Mouse (Mus musculus): ENCODE results near the gene Rad51.

Gene Rad51

DNA sequence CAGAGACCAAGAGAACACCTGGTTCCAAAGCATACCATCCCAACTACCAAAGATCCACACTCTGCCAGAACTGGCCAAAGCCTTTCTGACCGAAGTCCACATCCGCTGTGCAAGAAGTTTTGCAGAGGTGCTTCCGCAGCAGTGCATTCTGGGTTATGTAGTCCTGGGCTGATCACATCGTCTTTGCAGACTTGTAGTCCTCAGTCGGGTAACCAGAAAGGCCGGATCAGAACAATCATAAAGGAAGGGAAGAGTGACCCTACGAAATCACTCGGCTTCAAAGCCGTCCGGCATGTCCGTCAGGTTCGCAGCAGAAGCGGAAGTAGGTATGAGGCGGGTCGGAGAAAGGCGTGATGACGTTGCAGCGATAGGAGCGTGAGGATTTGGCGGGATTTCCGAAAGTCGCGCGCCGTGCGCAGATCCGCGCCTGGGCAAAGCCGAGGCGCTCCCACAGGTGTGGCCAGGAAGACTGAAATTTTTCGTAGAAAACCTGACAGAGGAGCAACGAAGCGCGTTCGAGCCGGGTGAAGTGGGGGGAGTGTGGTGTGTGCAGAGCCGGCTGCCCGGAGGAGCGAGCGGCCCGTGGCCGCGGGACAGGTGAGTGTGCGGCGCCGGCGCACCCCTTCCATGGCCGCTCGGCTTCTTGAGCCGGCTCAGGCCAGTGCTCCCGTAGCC, at the start of gene Rad51:
Gene Rad51 (plus strand): TSS at position 356 of the 675 bp plus-strand sequence.
- DNase-seq (ENCODE audit: low spot score in 2 of 2): peak; percentile 80 to 85

DNA sequence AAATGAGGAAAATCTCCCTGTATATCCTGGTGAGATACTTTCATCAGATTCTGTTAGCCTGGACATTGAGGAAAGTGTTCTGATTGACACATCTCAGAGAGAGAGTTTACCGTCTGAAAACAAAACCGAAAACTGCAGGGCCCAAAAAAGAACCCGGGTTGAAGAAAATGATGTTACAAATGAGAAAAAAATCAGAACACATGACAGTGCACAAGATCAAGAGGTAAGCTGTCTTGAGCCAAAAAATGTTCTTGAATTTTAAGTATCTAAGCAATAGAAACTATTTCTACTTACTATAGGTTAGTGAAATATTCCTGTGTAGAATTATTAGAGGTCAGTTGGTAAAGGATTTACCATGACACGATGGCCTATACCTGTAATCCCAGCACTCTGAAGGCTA, 40.2 kb upstream of the Rad51 start:
- DNase-seq (ENCODE audit: low spot score in 2 of 2): no peak

DNA sequence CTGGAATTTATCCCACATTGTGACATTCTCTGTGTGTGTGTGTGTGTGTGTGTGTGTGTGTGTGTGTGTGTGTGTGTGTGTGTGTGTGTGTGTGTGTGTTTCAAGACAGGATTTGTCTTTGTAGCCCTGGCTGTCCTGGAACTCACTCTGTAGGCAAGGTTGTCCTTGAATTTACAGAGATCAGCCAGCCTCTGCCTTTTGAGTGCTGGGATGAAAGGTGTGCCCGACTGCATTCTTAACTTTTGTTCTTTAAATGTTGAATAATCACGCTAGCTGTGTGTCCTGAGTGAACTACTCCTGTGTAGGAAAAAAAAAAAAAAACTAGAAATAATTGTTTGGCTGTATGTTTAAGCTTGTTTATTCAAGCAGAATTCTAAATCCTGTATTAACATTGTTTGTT, 26.4 kb upstream of the Rad51 start:
- DNase-seq (ENCODE audit: low spot score in 2 of 2): no peak

DNA sequence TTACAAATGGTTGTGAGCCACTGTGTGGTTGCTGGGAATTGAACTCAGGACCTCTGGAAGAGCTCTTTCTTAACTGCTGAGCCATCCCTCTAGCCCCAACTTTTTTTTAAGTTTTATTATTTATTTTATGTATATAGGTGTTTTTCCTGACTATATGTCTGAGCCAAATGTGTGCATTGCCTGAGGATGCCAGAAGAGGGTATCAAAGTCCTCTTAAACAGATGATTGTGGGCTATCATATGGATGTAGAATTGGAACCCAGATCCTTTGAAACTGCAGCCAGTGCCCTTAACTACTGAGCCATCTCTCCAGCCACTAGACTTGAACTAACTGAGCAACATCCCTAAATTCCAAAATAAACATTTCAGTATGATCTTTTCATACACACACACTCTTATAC, 11.0 kb upstream of the Rad51 start:
- DNase-seq (ENCODE audit: low spot score in 2 of 2): no peak

DNA sequence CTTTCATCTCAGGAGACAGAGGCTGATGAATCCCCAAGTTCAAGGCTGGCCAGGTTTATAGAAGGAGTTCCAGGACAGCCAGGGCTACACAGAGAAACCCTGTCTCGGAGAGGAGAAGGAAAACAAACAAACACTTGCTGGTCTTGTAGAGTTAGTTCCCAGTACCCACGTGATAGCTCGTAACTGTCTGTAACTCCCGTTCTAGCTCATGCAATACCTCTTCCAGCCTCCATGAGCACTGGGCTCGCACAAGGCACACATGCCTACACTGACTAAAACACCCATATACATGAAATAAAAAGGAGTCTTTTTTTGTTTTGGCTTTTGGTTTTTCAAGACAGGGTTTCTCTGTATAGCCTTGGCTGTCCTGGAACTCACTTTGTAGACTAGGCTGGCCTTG, 6.0 kb upstream of the Rad51 start:
- DNase-seq (ENCODE audit: low spot score in 2 of 2): no peak

DNA sequence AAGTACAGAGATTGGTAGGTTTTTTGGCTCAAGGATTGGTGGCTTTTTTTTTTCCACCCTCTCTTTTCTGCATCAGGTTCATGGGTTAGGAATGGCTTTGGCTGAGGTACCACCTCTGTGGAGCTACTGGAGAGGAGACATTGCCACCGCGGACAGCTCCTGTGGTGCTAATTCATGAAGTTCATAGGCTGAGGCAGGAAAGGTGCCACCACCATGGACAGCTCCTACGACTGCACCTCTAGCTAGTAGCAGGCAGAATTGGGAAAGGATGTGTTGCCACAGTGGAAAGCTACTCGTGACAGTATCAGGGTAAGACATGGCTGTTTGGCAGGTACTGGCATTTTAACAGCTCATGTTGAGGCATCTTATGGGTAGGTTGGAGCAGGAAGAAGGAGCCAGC, 4.0 kb upstream of the Rad51 start:
- no peak for DNase-seq (ENCODE audit: low spot score in 2 of 2)

DNA sequence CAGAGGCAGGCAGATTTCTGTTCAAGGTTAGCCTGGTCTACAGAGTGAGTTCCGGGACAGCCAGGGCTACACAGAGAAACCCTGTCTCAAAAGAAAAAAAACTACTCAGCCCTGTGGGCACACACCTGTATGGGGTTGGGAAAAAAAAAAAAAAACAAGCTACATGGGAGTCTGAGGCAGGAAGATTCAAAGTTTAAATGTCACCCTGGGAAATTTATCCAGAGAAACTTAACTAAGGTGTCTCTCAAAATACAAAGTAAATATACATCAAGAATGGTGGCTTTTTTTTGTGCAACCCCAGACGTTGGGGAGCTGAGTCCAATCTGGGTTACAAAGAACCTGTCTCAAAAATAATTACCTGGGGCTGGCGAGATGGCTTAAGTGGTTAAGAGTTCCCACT, 1.5 kb upstream of the Rad51 start:
- no peak for DNase-seq (ENCODE audit: low spot score in 2 of 2)

DNA sequence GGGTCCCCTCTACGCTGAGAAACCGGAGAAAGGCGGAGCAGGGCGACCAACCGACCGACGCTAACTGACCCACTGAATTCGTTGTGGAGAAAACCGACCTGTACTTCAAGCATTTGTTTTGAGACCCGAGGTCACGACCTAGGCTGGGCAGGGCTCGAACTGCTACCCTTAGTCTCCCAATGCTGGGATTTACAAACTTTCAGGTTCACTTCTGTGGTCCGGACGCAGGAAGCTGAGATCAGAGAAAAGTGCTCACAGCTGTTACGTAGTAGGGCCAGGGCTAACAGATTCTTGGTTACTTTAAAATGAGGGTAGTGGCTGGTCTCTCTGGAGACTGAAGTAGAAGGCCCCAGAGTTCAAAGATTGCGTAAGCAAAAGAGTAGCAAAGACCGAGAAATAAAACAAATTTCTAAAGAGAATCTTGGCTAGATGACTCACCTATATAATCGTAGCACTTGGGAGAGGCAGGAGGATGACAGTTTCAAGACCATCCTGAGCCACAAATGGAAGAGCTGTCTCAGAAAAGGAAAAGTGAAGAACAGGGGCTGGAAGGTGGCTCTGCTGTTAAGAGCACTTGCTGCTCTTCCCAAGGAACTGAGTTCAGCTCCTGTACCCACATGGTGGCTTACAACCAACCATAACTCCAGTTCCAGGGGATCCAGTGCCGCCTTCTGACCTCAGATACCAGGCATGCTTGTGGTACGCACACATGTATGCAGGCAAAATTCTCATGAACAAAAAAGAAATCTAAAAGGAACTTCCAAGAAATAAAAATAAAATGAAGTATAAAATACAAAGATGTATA, 730 bp downstream of the Rad51 start:
- no peak for DNase-seq (ENCODE audit: low spot score in 2 of 2)

DNA sequence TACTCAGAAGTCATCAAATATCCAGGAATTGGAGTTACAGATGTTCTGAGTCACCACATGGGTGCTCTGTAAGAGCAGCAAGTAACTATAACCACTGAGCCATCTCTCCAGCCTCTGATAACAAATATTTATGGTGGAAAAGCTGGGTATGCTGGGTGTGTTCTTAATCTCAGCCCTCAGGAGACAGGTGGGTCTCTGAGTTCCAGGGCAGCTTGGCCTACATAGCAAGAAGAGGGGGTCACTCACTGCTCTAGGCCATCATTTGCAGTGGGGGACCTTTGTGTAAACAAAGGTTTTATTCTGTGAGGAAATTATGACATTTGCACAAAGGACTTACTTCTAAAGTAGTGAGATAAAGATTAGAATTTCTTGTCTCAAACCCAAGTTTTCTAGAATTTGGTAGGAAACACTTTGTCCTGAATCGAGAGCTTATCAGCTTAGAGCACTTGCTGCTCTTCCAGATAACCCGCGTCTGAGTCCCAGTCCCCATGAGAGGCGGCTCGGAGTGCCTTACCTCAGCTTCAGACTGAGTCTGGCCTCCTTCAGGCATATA, 23.8 kb downstream of the Rad51 start:
- no peak for DNase-seq (ENCODE audit: low spot score in 2 of 2)

DNA sequence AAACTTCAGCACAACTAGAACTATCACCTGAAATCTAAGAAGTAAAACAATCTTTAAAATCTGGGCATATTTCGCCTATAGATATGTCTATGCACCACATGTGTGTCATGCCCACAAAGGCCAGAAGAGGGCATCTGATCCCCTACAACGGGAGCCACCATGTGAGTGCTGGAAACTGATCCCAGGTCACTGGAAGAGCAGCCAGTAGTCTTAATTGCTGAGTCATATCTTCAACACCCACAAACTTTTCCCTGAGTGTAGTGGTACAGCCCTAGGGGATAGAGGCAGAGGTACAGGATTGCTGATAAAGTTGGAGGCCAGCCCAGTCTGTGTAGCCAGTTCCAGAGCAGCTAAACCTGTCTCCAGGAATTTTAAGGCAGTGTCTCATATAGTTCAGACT, 32.6 kb downstream of the Rad51 start:
- no peak for DNase-seq (ENCODE audit: low spot score in 2 of 2)

DNA sequence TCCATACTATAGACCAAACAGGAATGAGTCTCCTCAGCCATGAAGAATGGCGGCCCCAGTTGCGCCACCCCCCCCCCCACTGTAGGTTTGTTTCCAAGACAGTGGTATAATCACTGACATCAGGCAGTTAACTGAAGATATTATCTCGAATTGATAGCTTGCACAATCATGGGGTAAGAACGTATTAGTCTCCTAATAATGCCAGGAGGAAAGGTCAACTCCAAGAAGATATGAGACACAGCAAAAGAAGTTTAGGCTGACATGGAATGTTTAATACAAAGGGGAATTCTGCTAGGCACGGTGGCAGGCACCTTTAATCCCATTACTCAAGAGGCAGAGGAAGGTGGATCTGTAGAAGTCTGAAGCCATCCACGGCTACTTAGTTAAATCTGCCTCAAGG, 33.8 kb downstream of the Rad51 start:
- no peak for DNase-seq (ENCODE audit: low spot score in 2 of 2)

DNA sequence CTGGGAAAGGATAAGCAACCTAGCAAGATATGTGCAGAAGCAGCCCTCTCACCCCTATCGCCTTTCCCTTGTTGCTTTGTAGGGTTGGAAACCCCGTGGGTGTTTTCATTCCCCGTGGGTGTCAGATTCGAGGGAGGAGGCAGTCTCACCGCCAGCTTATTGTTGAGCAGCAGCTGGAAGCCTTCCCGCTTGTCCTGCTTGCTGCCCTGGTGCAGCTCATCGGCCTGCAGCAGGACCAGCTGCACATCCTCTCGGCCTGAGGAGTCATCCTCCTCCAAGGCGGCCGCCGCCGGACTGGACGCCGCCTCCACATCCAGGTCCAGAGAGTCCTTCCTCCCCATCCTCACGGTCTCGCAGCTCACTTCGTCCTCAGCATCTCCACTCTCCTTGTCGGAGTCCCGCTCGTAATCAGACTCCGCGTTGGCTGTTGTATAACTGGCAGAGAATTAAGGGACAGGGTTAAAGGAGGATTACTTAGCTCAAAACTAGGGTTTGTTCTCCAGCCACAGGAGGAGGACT, 34.6 kb downstream of the Rad51 start:
- DNase-seq (ENCODE audit: low spot score in 2 of 2): no peak

DNA sequence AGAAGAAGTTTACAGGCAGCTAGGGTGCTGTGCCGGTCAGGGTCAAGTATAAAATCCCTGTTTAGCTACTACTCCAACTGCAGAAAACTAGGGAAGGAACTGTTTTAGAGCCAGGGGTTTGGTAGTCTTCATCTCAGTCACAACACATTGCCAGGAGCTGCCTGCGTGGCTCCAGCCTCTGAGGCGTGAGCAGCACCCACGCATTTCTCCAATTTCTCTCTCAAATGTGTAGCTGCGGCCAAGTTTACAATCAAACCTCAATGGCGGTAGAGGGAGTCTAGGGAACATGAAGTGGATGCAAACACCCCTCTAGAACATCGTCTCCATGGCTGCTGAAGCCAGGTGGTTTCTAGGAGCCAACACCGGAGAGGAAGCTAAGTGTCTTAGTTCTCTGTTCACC, 35.2 kb downstream of the Rad51 start:
- DNase-seq (ENCODE audit: low spot score in 2 of 2): no peak

DNA sequence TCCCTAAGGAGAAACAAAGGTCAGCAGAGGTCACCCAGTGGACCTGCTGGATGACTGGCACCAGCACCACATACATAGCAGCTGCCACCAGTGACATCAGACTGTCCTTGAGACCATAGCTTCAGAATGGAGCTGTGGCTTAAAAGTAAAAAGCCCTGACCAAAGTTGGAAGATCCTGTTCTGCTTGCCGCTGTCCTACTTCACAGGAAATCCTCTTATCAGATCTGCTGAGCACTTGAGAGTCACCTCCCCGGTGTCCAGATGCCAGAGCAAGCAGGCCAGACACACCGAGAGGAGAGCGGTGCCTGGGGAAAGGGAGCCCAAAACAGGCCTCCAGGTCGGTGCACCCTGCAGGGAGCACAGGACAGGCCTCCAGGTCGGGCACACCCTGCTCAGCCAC, 39.7 kb downstream of the Rad51 start:
- DNase-seq (ENCODE audit: low spot score in 2 of 2): no peak

DNA sequence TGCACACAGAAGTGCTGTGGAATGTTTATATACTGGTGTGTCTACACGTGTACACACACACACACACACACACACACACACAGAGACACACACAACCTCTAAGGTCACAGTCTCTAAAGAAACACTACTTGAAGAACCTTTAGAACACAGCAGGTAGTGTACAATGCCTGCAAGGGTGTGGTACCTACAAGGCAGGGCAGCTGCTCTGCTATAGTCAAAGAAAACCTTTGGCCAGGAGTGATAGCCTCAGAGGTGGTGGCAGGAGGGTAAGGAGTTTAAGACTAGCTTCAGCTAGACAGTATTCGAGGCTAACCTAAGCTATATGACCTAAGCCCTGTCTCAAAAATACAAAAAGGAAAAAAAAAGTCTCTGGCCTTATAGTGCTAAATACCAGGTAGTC, 42.1 kb downstream of the Rad51 start:
- no peak for DNase-seq (ENCODE audit: low spot score in 2 of 2)

DNA sequence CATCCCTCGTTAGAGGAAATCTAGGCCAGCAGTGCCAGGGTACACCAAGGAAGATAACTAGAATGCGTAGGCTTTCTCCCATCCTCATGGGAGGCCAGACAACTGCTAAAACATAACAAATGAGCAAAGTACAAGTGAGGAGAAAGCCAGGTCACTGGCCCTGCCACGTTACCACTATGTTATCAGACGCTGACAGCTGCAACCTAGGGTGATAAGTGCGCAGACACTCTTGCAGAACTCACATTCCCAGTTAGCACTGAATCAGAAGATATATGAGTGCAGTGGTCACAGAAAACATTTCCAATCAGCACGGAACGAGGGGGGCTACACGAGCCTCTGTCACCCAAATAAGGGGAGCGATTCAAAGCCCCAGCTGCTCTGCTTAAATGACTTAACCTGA, 42.8 kb downstream of the Rad51 start:
- DNase-seq (ENCODE audit: low spot score in 2 of 2): no peak

DNA sequence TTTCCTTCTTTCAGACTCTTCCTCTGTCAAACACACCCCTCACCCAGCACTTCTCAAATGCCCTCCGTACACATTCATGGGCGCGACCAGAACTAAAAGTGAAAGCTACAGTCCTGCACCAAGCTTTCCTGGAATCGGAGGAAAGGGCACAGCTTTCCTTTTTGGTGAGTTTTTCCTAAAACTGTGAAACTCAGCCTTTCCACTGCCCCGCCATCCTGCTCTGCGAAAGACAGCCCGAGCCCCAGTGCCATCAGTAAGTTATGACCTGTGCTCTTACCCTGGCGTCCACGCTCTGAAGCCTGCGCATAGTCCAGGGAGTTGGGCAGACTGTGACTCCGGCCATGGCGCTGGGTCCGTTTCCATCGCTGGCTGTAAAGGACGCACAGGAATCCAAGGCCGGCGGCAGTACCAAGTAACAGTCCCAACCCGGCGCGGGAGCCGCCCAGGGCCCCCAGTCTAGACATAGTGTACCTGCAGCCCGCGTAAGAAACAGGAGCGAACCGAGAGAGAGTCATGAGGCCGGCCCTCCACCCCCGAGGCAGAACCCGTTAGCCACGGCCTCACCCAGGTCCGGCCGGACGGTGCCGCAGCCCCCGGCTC, 43.6 kb downstream of the Rad51 start:
- no peak for DNase-seq (ENCODE audit: low spot score in 2 of 2)

DNA sequence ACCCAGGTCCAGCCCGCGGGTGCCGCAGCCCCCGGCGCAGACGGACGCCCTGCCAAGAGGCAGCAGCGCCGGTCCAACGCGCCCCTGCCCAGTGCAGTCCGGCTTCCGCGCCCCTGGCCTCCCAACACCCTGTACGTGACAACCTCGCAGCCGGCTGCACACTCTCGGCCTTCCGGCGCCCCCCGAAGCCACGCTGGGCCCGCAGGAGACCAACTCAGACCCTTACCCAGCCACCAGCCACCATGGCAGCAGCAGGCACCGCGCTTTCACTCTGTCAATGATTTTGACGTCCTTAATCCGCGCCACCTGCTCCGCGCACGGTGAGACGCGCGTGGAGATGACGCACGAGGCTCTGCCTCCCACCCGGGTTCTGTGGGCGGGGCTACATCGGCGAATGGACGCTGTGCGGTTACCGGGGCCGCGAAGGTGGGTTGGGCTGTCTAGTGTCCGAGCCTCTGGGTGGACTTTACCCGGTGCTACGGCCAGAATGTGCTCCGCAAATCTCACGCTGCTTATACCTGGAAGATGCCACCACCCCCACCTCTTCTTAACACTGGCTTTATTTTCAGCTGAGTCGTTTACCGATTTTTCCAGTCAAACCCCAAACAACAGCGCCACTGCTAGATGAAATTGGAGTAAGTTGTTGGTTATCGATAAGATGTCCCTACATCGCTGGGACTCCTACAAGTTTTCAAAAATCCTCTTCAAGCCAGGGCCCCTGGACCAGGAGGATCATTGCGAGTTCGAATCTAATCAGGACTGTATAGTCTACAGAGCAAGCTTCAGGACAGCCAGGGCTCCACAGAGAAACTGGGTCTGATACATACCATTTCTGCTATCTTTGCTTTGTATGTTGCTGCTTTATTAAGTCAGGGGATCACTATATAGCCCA, 44.3 kb downstream of the Rad51 start, which contains the start of gene Rmdn3:
Gene Rmdn3 (minus strand): TSS at position 354 of the 892 bp plus-strand sequence.
- peak; percentile 89 to 95 for DNase-seq (ENCODE audit: low spot score in 2 of 2)

DNA sequence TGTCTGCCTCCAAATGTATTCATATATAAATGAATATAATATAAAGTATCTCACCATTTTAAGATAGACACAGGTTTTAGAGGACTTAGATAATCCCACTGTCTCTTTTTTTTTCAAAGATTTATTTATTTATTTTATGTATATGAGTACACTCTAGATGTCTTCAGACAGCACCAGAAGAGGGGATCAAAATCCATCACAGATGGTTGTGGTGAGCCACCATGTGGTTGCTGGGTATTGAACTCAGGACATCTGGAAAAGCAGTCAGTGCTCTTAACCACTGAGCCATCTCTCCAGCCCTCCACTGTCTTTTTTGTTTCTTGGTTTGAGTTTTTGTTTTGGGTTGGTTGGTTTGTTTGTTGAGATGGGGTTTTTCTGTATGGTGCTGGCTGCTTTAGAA, 45.2 kb downstream of the Rad51 start:
- no peak for DNase-seq (ENCODE audit: low spot score in 2 of 2)

DNA sequence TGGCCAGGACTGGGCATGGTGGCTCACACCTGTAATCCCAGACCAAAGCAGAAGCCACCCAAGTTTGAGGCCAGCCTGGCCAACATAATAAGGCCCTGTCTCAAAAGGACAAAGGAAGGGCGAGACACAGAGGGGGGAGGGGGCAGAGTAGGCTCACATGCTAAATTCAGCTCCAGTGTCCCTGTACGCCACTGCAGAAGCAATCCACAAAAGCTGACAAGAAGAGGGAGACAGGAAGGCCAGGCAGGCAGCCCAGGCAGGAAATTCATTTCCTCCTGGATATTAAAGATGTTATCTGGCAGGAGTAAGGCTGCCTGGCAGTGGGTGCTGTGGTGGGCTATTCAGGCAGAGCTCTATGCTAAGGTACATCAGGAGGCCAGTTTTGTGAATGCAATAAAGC, 48.7 kb downstream of the Rad51 start:
- no peak for DNase-seq (ENCODE audit: low spot score in 2 of 2)

DNA sequence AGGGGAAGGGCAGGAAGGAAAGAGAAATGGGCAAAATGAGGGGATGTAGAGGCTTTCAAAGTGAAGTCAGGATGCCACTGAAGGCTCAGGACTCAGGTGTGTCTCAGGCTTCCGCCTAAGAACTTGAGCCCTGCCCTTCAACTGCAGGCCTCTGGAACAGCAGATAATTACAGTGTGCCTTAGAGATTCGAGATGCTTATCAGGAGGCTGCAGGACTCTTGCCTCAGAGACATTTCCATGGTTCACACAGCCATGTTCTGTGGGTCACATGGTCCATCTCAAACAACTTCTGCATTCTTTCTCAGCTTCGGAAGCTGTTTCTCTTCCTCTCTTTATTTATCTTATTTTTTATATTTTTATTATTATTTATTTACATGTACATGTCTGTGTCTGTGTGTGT, 50.5 kb downstream of the Rad51 start:
- DNase-seq (ENCODE audit: low spot score in 2 of 2): no peak

Measured in urinary bladder, adult 18-20 months (tissue).